ENCODE assay signal across 24 mouse cellular contexts in the genomic region with DNA sequence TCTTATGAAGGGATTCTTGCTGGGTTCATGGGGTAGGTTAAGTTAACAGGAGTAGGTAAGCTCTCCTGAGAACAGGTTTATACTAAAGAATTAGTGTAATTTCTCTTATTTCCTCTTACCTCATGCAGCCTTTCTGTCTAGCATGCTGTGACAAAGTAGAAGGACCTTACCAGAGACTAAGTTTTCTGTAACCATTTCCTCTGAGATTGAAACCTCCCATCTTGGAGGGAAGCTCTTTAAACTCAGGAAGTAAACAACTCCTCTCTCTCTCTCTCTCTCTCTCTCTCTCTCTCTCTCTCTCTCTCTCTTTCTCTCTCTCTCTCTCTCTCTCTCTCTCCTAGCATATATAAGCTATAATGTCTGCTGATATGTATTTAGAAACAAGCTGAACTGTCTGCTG.
"Had no signal": no experiment of that assay in that cellular context is flagged by ENCODE, and none has a peak within 500 bp of the region (broad histone marks: within the 10 kb centered on the region; RNA-seq: fewer than 3 reads in every experiment).

No protein-coding gene starts in this region.

- H3K9ac ChIP-seq: limb, embryonic 13.5 days; liver, embryonic 12.5 days; liver, embryonic 15.5 days; lung, embryonic 15.5 days; midbrain, embryonic 15.5 days; neural tube, embryonic 13.5 days; stomach, embryonic 15.5 days had no signal

- H3K4me1 ChIP-seq: liver, embryonic 12.5 days; liver, embryonic 15.5 days; lung, embryonic 15.5 days; megakaryocyte, embryonic 14.5 days; midbrain, embryonic 15.5 days; stomach, embryonic 15.5 days had no signal

- H3K4me2 ChIP-seq: limb, embryonic 13.5 days; liver, embryonic 12.5 days; liver, embryonic 15.5 days; lung, embryonic 15.5 days; midbrain, embryonic 15.5 days; neural tube, embryonic 13.5 days; stomach, embryonic 15.5 days had no signal

- H3K9me3 ChIP-seq: limb, embryonic 10.5 days; limb, embryonic 13.5 days; liver, embryonic 12.5 days; liver, embryonic 15.5 days; lung, embryonic 15.5 days; midbrain, embryonic 10.5 days; midbrain, embryonic 15.5 days; neural tube, embryonic 13.5 days; stomach, embryonic 15.5 days had no signal

- H3K27me3 ChIP-seq: limb, embryonic 13.5 days; liver, embryonic 12.5 days; liver, embryonic 15.5 days; lung, embryonic 15.5 days; midbrain, embryonic 15.5 days; neural tube, embryonic 13.5 days; stomach, embryonic 15.5 days had no signal

- H3K4me3 ChIP-seq: layer of hippocampus, adult 2 months; limb, embryonic 10.5 days; limb, embryonic 13.5 days; liver, embryonic 12.5 days; liver, embryonic 15.5 days; lung, embryonic 15.5 days; megakaryocyte, embryonic 14.5 days; midbrain, embryonic 10.5 days; midbrain, embryonic 15.5 days; neural tube, embryonic 13.5 days; stomach, embryonic 15.5 days had no signal

- DNase-seq: kidney, adult 2 months; kidney, postnatal 25 days; layer of hippocampus, adult 9-11 months; liver; lung, adult 18-20 months; lung, postnatal 10 days; lung, postnatal 36 days; retina, postnatal 1 day; right cerebral cortex, postnatal 25 days; spleen, adult 18-20 months; thymus, adult 18-20 months; thymus, postnatal 25 days had no signal

- H3K27ac ChIP-seq: kidney, postnatal 0 days; layer of hippocampus, adult 2 months; limb, embryonic 10.5 days; limb, embryonic 13.5 days; liver, embryonic 12.5 days; liver, embryonic 15.5 days; lung, embryonic 15.5 days; midbrain, embryonic 10.5 days; midbrain, embryonic 15.5 days; neural tube, embryonic 13.5 days; stomach, embryonic 15.5 days had no signal

- ATAC-seq: liver, embryonic 12.5 days; midbrain, embryonic 15.5 days had no signal

- H3K36me3 ChIP-seq: limb, embryonic 10.5 days; limb, embryonic 13.5 days; liver, embryonic 12.5 days; liver, embryonic 15.5 days; lung, embryonic 15.5 days; midbrain, embryonic 10.5 days; midbrain, embryonic 15.5 days; neural tube, embryonic 13.5 days; stomach, embryonic 15.5 days had no signal
